Mouse (Mus musculus) spleen, adult 2 months (tissue): ENCODE results near the gene Ampd3.

ENCODE experiments used
- CTCF ChIP-seq: fragments of 200-500 bp; IDR thresholded peaks from 2 replicates; pipeline ENCODE4 v1.5.1; 2011; ENCODE audit warnings: mild to moderate bottlenecking, inconsistent platforms; ENCODE audit not compliant: insufficient read depth, insufficient read length, insufficient replicate concordance; ENCODE audit errors: extremely low read depth
- POLR2A ChIP-seq: fragments of 200-500 bp; IDR thresholded peaks from 2 replicates; pipeline ENCODE4 v1.6.1; 2011; ENCODE audit warnings: low read depth, low read length, inconsistent platforms

DNA sequence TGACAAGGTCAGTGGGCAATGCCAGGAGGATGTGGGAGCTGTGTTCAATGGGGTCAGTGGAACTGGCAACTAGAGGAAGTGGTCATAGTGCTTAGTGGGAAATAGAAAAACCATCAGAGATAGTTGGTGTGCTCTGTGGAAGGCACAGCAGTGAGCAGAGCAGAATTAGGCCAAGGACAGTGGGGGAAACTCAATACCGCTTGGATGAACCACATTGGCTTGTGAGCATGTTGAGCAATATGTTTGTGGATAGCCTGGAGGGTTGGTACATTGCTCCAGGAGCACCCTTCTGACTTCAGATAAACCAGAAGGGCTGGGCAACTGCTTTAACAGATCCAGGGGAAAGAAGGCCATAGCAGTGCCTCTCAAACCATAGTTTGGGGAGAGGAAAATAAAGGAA, 80.4 kb downstream of the Ampd3 start:
- no peak for TF ChIP-seq CTCF
- no peak for TF ChIP-seq POLR2A
